Mouse (Mus musculus) myocyte (in vitro differentiated cells): Measurements from ENCODE around the gene Tanc1.

ENCODE experiments used
- MAX ChIP-seq: IDR thresholded peaks from one replicate; pipeline ENCODE4 v1.6.1; 2011; ENCODE audit warnings: low read depth, mild to moderate bottlenecking, control low read depth
- MYOG ChIP-seq, 3 experiments: IDR thresholded peaks; one replicate each; pipeline ENCODE4 v1.6.1; 2011; ENCODE audit warnings: control low read depth in 2 of 3, low read depth in 2 of 3, mild to moderate bottlenecking in 2 of 3; ENCODE audit not compliant: insufficient read length in 2 of 3, control insufficient read depth in 1 of 3, insufficient read depth in 1 of 3
- POLR2A ChIP-seq: IDR thresholded peaks from one replicate; pipeline ENCODE4 v1.6.1; 2011; ENCODE audit warnings: low read depth, mild to moderate bottlenecking, control low read depth, moderate library complexity; ENCODE audit not compliant: insufficient read length
- POLR2AphosphoS2 ChIP-seq: IDR thresholded peaks from one replicate; pipeline ENCODE4 v1.6.1; 2011; ENCODE audit warnings: low read depth, control low read depth; ENCODE audit not compliant: insufficient read length
- REST ChIP-seq: IDR thresholded peaks from one replicate; pipeline ENCODE4 v1.6.1; 2011; ENCODE audit warnings: mild to moderate bottlenecking, control low read depth, moderate library complexity; ENCODE audit not compliant: insufficient read depth, insufficient read length
- SRF ChIP-seq: IDR thresholded peaks from one replicate; pipeline ENCODE4 v1.6.1; 2011; ENCODE audit warnings: low read depth; ENCODE audit not compliant: control insufficient read depth, insufficient read length
- USF1 ChIP-seq: IDR thresholded peaks from one replicate; pipeline ENCODE4 v1.6.1; 2011; ENCODE audit warnings: low read depth, mild to moderate bottlenecking, control low read depth, moderate library complexity

GRCm38 (mm10) chr2:59767893-59768292 lies 156.1 kb downstream of the Tanc1 start:
- TF ChIP-seq MYOG (IDR thresholded peaks at IDR 0.05; ENCODE audit: control insufficient read depth in 1 of 3, insufficient read depth in 1 of 3, insufficient read length in 2 of 3, low read depth in 2 of 3) = no peak
- TF ChIP-seq USF1 = no peak
- no peak for TF ChIP-seq POLR2A
- TF ChIP-seq MAX = no peak
- TF ChIP-seq POLR2AphosphoS2 = no peak
- TF ChIP-seq SRF = no peak
- TF ChIP-seq REST = no peak
